Mouse (Mus musculus) gastrocnemius, postnatal 36 days (tissue): ENCODE measurements around the gene Ccdc33. TPM values are rescaled to one million over a fixed set of nuclear protein-coding genes. Genes with fewer than 3 reads are reported as not detected.

Experiments
- DNase-seq, 2 experiments: peaks; one replicate each; pipeline ENCODE4 v3.0.0; 2022
- intact Hi-C: fragments of 180-260 bp; cut with DNase I; formaldehyde crosslinking; loops from one replicate; pipeline ENCODE4 v1.15.1; 2025
- total RNA-seq, 2 experiments: library from RNA; stranded (reverse); gene quantifications; 2 replicates each; pipeline ENCODE4 v1.2.3; 2021

Ccdc33 gene
- total RNA-seq, 2 experiments from 2014 or later, result not detected

- intact Hi-C loops, result no loop called here
- DNase-seq, result no peak
These were observed 92.6 kb downstream of the Ccdc33 start for GRCm38 (mm10) chr9:58025995-58026394.

GRCm38 (mm10) chr9:58018385-58018784 lies 100.2 kb downstream of the Ccdc33 start:
- intact Hi-C loops, result no loop called here
- no peak for DNase-seq

- intact Hi-C loops, result no loop called here
These were observed 101.7 kb downstream of the Ccdc33 start for GRCm38 (mm10) chr9:58016962-58017361.

GRCm38 (mm10) chr9:58015856-58016255 lies 102.8 kb downstream of the Ccdc33 start:
- intact Hi-C loops, result no loop called here

More at GRCm38 (mm10) chr9:58016962-58017361, 101.7 kb downstream of the Ccdc33 start:
- no peak for DNase-seq

GRCm38 (mm10) chr9:58014393-58015160 lies 104.0 kb downstream of the Ccdc33 start:
- no peak for DNase-seq
- intact Hi-C loops, result no loop called here

More at GRCm38 (mm10) chr9:58015856-58016255, 102.8 kb downstream of the Ccdc33 start:
- DNase-seq, result no peak

GRCm38 (mm10) chr9:58012935-58013334 lies 105.7 kb downstream of the Ccdc33 start:
- DNase-seq, result no peak
- intact Hi-C loops, result no loop called here

GRCm38 (mm10) chr9:58012486-58012885 lies 106.1 kb downstream of the Ccdc33 start:
- intact Hi-C loops, result no loop called here
- DNase-seq, result no peak

- DNase-seq, result no peak
- intact Hi-C loops, result no loop called here
These were observed 107.1 kb downstream of the Ccdc33 start for GRCm38 (mm10) chr9:58011552-58011951.

GRCm38 (mm10) chr9:58011027-58011426 lies 107.6 kb downstream of the Ccdc33 start:
- intact Hi-C loops, result no loop called here
- no peak for DNase-seq

GRCm38 (mm10) chr9:58009588-58009987 lies 109.0 kb downstream of the Ccdc33 start:
- intact Hi-C loops, result no loop called here
- DNase-seq, result no peak

GRCm38 (mm10) chr9:58009015-58009362 lies 109.6 kb downstream of the Ccdc33 start:
- DNase-seq, result peak in 1 of 2 experiments; percentile 51
- intact Hi-C loops, result no loop called here

- no peak for DNase-seq
- intact Hi-C loops, result no loop called here
These were observed 110.1 kb downstream of the Ccdc33 start for GRCm38 (mm10) chr9:58008336-58009014.

- DNase-seq, result no peak
- intact Hi-C loops, result no loop called here
These were observed 112.7 kb downstream of the Ccdc33 start, which contains the start of gene Cyp11a1 for GRCm38 (mm10) chr9:58005753-58006461. Gene Cyp11a1 (plus strand): TSS chr9:58006411.

- no peak for DNase-seq
- intact Hi-C loops, result no loop called here
These were observed 115.4 kb downstream of the Ccdc33 start for GRCm38 (mm10) chr9:58003272-58003671.

GRCm38 (mm10) chr9:57999676-58000075 lies 118.9 kb downstream of the Ccdc33 start:
- DNase-seq, result no peak
- intact Hi-C loops, result loop anchor here (10.0 kb wide), 1 partner anchor 235 kb away; the partner anchor contains the start of gene Clk3

GRCm38 (mm10) chr9:57998685-57999084 lies 119.9 kb downstream of the Ccdc33 start:
- no peak for DNase-seq
- intact Hi-C loops, result loop anchor here (10.0 kb wide), 1 partner anchor 234 kb away; the partner anchor contains the start of gene Clk3

GRCm38 (mm10) chr9:57998032-57998659 lies 120.5 kb downstream of the Ccdc33 start:
- DNase-seq, result no peak
- intact Hi-C loops, result loop anchor here (10.0 kb wide), 1 partner anchor 233 kb away; the partner anchor contains the start of gene Clk3

- no peak for DNase-seq
- intact Hi-C loops, result loop anchor here (2.0 to 10.0 kb wide), 2 partner anchors 137 to 233 kb away; partner anchors contain the start of gene Clk3
These were observed 121.1 kb downstream of the Ccdc33 start for GRCm38 (mm10) chr9:57997511-57998031.

GRCm38 (mm10) chr9:57995282-57995681 lies 123.3 kb downstream of the Ccdc33 start:
- intact Hi-C loops, result loop anchor here (10.0 kb wide), 1 partner anchor 230 kb away; the partner anchor contains the start of gene Clk3
- DNase-seq, result no peak
